Mouse (Mus musculus) limb, embryonic 11.5 days (tissue): ENCODE measurements around the gene Rdm1. TPM values are rescaled to one million over a fixed set of nuclear protein-coding genes. Genes with fewer than 3 reads are reported as not detected.
"Not testable (repeated sequence)": the region's sequence is repeated elsewhere in the genome, so short reads cannot be mapped to it uniquely, and the experiment has no call there.

Experiments
- ATAC-seq: fragments of 200-750 bp; cut with Nextera tagmentation; 2 replicates; pipeline ENCODE4 v1.8.0; 2017; ENCODE audit warnings: low read depth; ENCODE audit not compliant: insufficient number of reproducible peaks, low FRiP score, low TSS enrichment
- DNase-seq: peaks from one replicate; pipeline ENCODE4 v3.0.0-alpha.2; 2015; ENCODE audit warnings: low spot score
- H3K27ac ChIP-seq: fragments of 300-500 bp; sonication (generic); replicated peaks from 2 replicates; pipeline ENCODE4 v1.5.1; 2014; ENCODE audit warnings: low read depth, mild to moderate bottlenecking, low read length
- H3K27me3 ChIP-seq: fragments of 300-500 bp; sonication (generic); 2 replicates; pipeline ENCODE4 v1.6.1; 2014; ENCODE audit warnings: mild to moderate bottlenecking, low read length, mixed read lengths; ENCODE audit not compliant: control insufficient read depth, insufficient read depth
- H3K36me3 ChIP-seq: fragments of 300-500 bp; sonication (generic); 2 replicates; pipeline ENCODE4 v1.6.1; 2014; ENCODE audit warnings: mild to moderate bottlenecking, low read length, moderate library complexity, mixed read lengths; ENCODE audit not compliant: control insufficient read depth, insufficient read depth
- H3K4me1 ChIP-seq: fragments of 300-500 bp; sonication (generic); 2 replicates; pipeline ENCODE4 v1.6.1; 2014; ENCODE audit warnings: low read length, mixed read lengths; ENCODE audit not compliant: control insufficient read depth, insufficient read depth
- H3K4me2 ChIP-seq: fragments of 300-500 bp; sonication (generic); 2 replicates; pipeline ENCODE4 v1.6.1; 2014; ENCODE audit warnings: low read depth, mild to moderate bottlenecking, moderate library complexity; ENCODE audit not compliant: severe bottlenecking
- H3K4me3 ChIP-seq: fragments of 300-500 bp; sonication (generic); 2 replicates; pipeline ENCODE4 v1.5.1; 2014; ENCODE audit warnings: low read depth, low read length
- H3K9ac ChIP-seq: fragments of 300-500 bp; sonication (generic); 2 replicates; pipeline ENCODE4 v1.6.1; 2014; ENCODE audit warnings: mild to moderate bottlenecking, low read length
- H3K9me3 ChIP-seq: fragments of 300-500 bp; sonication (generic); 2 replicates; pipeline ENCODE4 v1.6.1; 2016; ENCODE audit warnings: low read length; ENCODE audit not compliant: control insufficient read depth
- WGBS: fragments of 180-500 bp; shearing (Covaris S2); extraction: QIAGEN DNeasy Blood & Tissue Kit; methylation state at CpG from one replicate; pipeline ENCODE4 v1.1.7; 2014; 5-methylcytosine and 5-hydroxymethylcytosine counted together
- polyA plus RNA-seq: library from polyadenylated mRNA; unstranded; fragments of >200 nt; fragmentation: Nextera tagmentation; extraction: Ambion mirVana; gene quantifications from 2 replicates; pipeline ENCODE4 v1.2.1, GENCODE M21; 2014

Gene Rdm1
- polyA plus RNA-seq, 1 experiment from 2014 or later: 31.0 TPM

GRCm38 (mm10) chr11:101620022-101620655 is 6.9 kb upstream of the Rdm1 start:
- not testable (repeated sequence) for H3K27me3 ChIP-seq, DNase-seq, H3K9ac ChIP-seq, H3K4me3 ChIP-seq, ATAC-seq, H3K36me3 ChIP-seq, H3K27ac ChIP-seq, H3K9me3 ChIP-seq, H3K4me2 ChIP-seq
- 89% methylated on average over 11 of the region's 11 CpGs for WGBS
- peaks cover 11% of the 10 kb centered on the region for H3K4me1 ChIP-seq

DNA sequence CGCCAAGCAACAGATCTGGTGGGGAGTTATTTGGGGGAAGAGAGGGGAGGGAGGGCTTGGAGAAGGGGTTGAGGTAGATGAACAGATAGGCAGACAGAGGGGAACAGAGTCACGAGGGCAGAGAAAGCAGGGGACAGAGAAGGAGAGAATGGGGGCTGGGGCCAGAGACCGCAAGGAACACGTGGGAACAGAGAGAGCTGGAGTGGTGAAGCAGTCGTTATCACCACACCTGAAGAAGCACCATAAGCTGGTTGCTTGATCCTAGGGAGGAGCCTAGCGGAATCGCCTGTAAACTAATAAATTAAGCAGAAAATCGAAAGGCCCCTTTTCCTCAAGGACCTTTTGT is 373 bp upstream of the Rdm1 start:
- Histone ChIP-seq H3K9ac (peak overlapping the region; percentile 66), H3K36me3 (no peaks in the 10 kb centered on the region), H3K4me3 (peak overlapping the region; percentile 33), H3K27ac (peak overlapping the region; percentile 99; the same call in 1 of the 2 replicates), H3K27me3 (no peaks in the 10 kb centered on the region), H3K4me1 (no peaks in the 10 kb centered on the region), H3K4me2 (peak overlapping the region; percentile 58), H3K9me3 (no peaks in the 10 kb centered on the region)
- peak; percentile 48; the same call in 1 of the 2 replicates for ATAC-seq
- no peak for DNase-seq
- 4% methylated on average over 8 of the region's 8 CpGs for whole genome bisulfite sequencing

DNA sequence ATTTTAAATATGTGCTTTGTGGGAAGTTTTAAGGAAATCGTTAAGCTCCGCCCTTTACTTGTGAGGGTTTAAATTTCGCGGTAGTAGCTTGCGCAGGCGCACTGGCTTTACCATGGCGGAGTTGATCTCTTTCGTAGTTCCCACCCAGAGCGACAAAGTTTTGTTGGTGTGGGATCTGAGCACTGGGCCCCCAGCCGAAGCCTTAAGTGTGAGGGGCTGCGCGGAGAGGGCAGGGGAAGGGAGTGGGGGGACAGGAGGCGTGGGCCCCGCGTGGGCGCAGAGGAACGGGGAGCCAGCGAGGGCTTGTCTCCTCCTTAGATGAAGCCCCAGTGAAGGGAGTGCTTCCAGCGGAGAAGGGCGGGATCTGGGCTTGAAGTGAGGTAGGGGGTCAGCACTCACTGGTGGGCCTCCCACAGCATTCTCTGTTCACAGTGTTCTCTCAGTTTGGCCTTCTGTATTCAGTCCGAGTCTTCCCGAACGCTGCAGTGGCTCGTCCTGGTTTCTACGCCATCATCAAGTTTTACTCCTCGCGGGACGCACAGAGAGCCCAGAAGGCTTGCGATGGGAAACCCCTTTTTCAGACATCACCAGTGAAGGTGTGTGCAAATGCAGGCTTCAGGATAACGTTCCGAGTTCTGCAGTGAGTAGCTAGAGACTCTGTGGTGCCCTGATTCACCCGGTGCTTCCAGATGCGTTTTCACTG is 1.0 kb downstream of the Rdm1 start:
- Histone ChIP-seq H3K27me3 (no peaks in the 10 kb centered on the region), H3K4me1 (no peaks in the 10 kb centered on the region), H3K36me3 (no peaks in the 10 kb centered on the region), H3K4me2 (peak overlapping the region; percentile 67), H3K27ac (peak overlapping the region; percentile 98), H3K4me3 (peak overlapping the region; percentile 39), H3K9ac (peak overlapping the region; percentile 69), H3K9me3 (no peaks in the 10 kb centered on the region)
- WGBS: under 1% methylated on average over 33 of the region's 33 CpGs
- DNase-seq (peak; percentile 94), ATAC-seq (peak; percentile 60)

- H3K9ac ChIP-seq, DNase-seq: not testable (repeated sequence)
Measured at GRCm38 (mm10) chr11:101628733-101629417, 1.9 kb downstream of the Rdm1 start.

DNA sequence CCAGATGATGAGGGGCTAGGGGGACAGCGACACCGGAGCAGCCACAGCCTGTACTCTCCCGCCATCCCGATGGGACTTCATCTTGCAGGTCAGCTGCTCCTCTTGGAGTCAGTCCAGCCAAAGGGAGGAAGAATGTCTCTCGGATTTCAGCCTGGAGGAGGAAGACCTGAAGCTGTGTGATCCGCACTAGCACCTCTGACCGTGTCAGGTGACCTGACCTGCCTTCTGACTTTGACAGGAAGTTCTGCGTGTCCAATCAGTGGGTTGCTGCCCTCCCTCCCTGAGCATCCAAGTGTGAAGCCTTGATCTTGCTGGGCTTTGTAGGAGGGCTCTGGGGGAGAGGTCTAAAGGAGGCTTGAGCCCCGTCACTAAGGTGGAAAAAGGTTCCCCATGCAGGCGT is 8.7 kb downstream of the Rdm1 start:
- Histone ChIP-seq H3K4me2 (no peak overlapping the region), H3K4me3 (no peak overlapping the region), H3K9ac (no peak overlapping the region), H3K36me3 (no peaks in the 10 kb centered on the region), H3K27me3 (no peaks in the 10 kb centered on the region), H3K27ac (no peak overlapping the region), H3K4me1 (no peaks in the 10 kb centered on the region), H3K9me3 (no peaks in the 10 kb centered on the region)
- 77% methylated on average over 10 of the region's 10 CpGs for whole genome bisulfite sequencing
- no peak for ATAC-seq
- DNase-seq: no peak

More at GRCm38 (mm10) chr11:101628733-101629417, 1.9 kb downstream of the Rdm1 start:
- WGBS: 64% methylated on average over 4 of the region's 5 CpGs
- not testable (repeated sequence) for H3K27me3 ChIP-seq, H3K36me3 ChIP-seq, H3K27ac ChIP-seq, H3K9me3 ChIP-seq, ATAC-seq, H3K4me1 ChIP-seq
- H3K4me3 ChIP-seq: peak overlapping the region; percentile 39; the same call in 1 of the 2 replicates
- peak overlapping the region; percentile 67; the same call in 1 of the 2 replicates for H3K4me2 ChIP-seq

- WGBS: 93% methylated on average over 4 of the region's 4 CpGs
- H3K9ac ChIP-seq: no peak overlapping the region
- no peaks in the 10 kb centered on the region for H3K9me3 ChIP-seq
- H3K27ac ChIP-seq: no peak overlapping the region
- H3K27me3 ChIP-seq: no peaks in the 10 kb centered on the region
- H3K4me2 ChIP-seq: no peak overlapping the region
- DNase-seq (no peak), ATAC-seq (no peak)
- no peak overlapping the region for H3K4me3 ChIP-seq
- no peaks in the 10 kb centered on the region for H3K36me3 ChIP-seq
- no peaks in the 10 kb centered on the region for H3K4me1 ChIP-seq
Measured at GRCm38 (mm10) chr11:101639761-101640160, 12.8 kb downstream of the Rdm1 start.

DNA sequence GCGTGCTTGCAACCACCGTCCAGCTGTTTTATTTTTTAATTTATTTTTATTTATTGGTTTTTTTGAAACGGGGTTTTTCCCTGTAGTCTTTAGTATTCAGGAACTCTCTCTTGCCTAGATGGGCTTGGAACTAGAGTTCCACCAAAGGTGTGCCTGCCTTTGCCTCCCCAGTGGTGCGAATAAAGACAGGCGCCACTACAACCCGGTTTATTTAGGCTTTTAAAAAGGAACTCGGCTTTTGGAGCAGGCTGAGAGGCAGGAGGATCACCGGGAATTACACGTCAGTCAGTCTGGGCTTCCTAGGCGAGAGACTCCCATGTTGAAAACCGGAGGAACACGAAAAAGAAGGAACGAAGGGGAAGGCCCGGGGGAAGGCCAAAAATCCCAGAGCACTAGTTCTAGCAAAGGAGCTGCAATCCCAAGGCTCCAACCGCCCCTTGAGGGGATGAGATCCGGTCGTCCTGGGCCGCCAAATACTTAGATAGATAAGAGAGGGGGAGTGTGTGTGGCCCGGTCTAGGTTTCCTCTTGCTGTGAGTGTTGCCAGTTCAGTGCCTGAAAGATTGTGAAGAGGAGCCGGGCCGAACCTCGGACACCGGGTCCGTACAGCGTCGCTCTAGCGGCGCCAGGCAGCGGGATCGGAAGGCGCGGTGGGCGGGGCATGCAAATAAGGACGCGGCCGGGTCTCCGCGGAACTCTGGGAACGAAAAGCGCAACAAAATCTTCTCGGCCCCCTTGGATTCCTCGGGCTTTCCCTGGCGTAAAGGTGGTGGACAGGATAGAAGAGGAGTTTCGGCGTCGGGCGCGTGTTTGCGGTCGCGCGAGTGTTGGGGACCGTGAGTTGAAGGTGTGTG is 14.1 kb downstream of the Rdm1 start:
- WGBS: 5% methylated on average over 50 of the region's 53 CpGs

More for the DNA sequence above, 14.1 kb downstream of the Rdm1 start:
- H3K9me3 ChIP-seq, H3K36me3 ChIP-seq, H3K4me1 ChIP-seq, H3K27me3 ChIP-seq: not testable (repeated sequence)
- peak; percentile 83 for DNase-seq
- Histone ChIP-seq H3K9ac (peak overlapping the region; percentile 50), H3K27ac (peak overlapping the region; percentile 73; the same call in 1 of the 2 replicates), H3K4me3 (peak overlapping the region; percentile 27), H3K4me2 (peak overlapping the region; percentile 40)
- peak; percentile 56; the same call in 1 of the 2 replicates for ATAC-seq
